Mouse (Mus musculus): ENCODE measurements around the gene Ptgs1.

The Ptgs1 gene

GRCm38 (mm10) chr2:36215203-36215739, 15.0 kb upstream of the Ptgs1 start:
- DNase-seq: no peak

GRCm38 (mm10) chr2:36216546-36216945, 13.7 kb upstream of the Ptgs1 start:
- DNase-seq: no peak

GRCm38 (mm10) chr2:36216953-36217573, 13.2 kb upstream of the Ptgs1 start:
- DNase-seq: no peak

- DNase-seq: no peak
Observed at GRCm38 (mm10) chr2:36217692-36218233, 12.5 kb upstream of the Ptgs1 start.

- no peak for DNase-seq
Observed at GRCm38 (mm10) chr2:36220106-36220505, 10.1 kb upstream of the Ptgs1 start.

- no peak for DNase-seq
Observed at GRCm38 (mm10) chr2:36220891-36221290, 9.3 kb upstream of the Ptgs1 start.

- no peak for DNase-seq
Observed at GRCm38 (mm10) chr2:36222168-36222848, 7.9 kb upstream of the Ptgs1 start.

GRCm38 (mm10) chr2:36223436-36223835, 6.8 kb upstream of the Ptgs1 start:
- no peak for DNase-seq

- no peak for DNase-seq
Observed at GRCm38 (mm10) chr2:36224153-36224552, 6.1 kb upstream of the Ptgs1 start.

- DNase-seq: no peak
Observed at GRCm38 (mm10) chr2:36224599-36224998, 5.6 kb upstream of the Ptgs1 start.

- no peak for DNase-seq
Observed at GRCm38 (mm10) chr2:36230967-36231366, 741 bp downstream of the Ptgs1 start.

- DNase-seq: no peak
Observed at GRCm38 (mm10) chr2:36234526-36235368, 4.5 kb downstream of the Ptgs1 start.

GRCm38 (mm10) chr2:36235917-36236316, 5.7 kb downstream of the Ptgs1 start:
- DNase-seq: no peak

GRCm38 (mm10) chr2:36236889-36237288, 6.7 kb downstream of the Ptgs1 start:
- no peak for DNase-seq

GRCm38 (mm10) chr2:36237557-36237956, 7.3 kb downstream of the Ptgs1 start:
- no peak for DNase-seq

GRCm38 (mm10) chr2:36238467-36238866, 8.2 kb downstream of the Ptgs1 start:
- no peak for DNase-seq

- DNase-seq: no peak
Observed at GRCm38 (mm10) chr2:36238951-36239350, 8.7 kb downstream of the Ptgs1 start.

- no peak for DNase-seq
Observed at GRCm38 (mm10) chr2:36242514-36242913, 12.3 kb downstream of the Ptgs1 start.

GRCm38 (mm10) chr2:36243296-36243891, 13.2 kb downstream of the Ptgs1 start:
- no peak for DNase-seq

- no peak for DNase-seq
Observed at GRCm38 (mm10) chr2:36243892-36244309, 13.7 kb downstream of the Ptgs1 start.

- DNase-seq: no peak
Observed at GRCm38 (mm10) chr2:36244705-36245104, 14.5 kb downstream of the Ptgs1 start.

- no peak for DNase-seq
Observed at GRCm38 (mm10) chr2:36247964-36248363, 17.7 kb downstream of the Ptgs1 start.

GRCm38 (mm10) chr2:36251156-36251555, 20.9 kb downstream of the Ptgs1 start:
- no peak for DNase-seq

Data from spleen, adult 18-20 months (tissue).